Mouse (Mus musculus) right cerebral cortex, postnatal 14 days (tissue): ENCODE measurements around the gene Sectm1a.
"Not testable (repeated sequence)": the region's sequence is repeated elsewhere in the genome, so short reads cannot be mapped to it uniquely, and the experiment has no call there.

Experiments
- DNase-seq: peaks from one replicate; pipeline ENCODE4 v3.0.0; 2022

Sectm1a gene

DNA sequence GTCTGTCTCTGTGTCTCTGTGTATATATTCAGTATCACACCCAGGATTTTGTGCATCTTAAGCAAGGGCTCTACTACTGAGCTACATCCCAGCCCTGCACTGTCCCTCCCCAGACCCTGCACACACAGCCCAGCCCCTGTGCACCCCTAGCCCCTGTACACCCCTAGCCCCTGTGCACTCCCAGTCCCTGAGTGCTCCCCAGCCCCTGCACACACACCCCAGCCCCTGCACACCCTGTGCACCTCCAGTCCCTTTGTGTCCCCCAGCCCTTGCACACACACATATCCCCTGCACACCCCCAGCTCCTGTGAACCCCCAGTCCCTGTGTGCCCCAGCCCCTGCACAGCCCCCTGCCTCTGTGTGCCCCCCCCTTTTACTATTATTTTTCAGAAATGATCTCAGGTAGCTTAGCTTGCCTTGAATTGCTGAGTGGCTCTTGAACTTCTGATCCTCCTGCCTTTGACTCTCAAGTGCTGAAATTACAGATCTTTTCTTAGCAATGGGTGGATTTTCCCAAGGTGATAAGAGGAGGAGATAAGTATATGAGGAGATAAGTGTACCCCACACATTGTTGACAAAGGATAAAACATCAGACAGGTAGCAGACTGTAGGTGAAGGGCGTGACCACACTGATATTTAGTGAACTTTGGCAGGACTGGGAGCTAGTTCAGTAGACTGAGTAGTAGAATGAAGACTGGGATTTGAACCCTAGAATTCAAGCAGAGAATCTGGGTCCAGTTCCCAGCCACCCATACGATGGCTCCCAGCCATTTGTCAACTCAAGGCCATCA, 8.9 kb upstream of the Sectm1a start:
- no peak for DNase-seq

DNA sequence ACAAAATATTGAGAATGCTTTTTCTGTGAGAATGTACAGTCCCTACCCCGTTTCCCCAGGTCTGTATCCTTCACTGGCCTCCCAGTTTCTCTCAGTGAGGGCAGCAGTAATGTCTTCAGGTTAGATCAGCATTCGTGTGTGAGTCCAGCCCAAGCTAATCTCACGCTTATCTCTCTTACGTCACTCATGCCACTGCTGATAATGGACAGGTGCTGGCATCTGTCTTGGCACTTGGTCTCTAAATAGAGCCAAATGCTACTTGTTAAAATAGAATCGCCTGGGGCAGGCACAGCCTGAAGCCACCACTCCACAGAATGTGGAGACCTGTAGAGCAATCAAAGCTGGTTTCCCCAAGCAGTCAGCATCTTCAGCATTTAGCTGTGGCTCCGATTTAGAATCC, 8.0 kb upstream of the Sectm1a start:
- no peak for DNase-seq

- DNase-seq = no peak
These were observed 5.3 kb upstream of the Sectm1a start for GRCm38 (mm10) chr11:121086296-121086695.

GRCm38 (mm10) chr11:121085181-121085580, 4.2 kb upstream of the Sectm1a start:
- DNase-seq = no peak

DNA sequence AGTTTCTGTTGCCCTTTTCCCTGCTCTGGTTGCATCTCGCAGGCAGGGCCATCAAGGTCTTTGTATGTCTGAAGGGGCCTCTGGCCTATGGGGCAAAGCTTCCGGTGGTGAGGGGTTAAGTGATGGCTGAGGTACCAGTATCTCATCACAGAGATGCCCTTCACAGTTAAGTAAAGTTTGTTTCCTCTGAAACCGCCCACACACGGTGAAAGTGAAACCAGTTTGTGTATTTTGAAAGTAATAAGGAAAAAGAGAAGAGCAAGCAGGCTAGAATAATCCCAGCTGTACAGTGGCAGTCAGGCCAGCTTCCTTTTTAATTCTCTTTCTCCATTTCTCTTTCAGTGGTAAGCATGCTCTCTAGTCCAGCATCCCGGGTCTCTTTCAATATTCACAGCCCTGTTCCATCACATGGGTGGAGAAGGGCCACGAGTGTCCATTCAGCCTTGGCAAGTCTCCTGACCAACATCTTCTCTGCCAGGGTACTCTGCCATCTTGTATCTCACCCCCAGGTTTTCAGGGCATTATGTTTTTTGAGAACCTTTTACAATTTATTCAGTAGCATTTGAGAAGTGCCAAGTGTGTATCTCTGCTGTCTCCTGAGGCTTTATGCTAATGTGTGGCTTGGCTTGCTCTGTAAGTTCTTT, 2.0 kb upstream of the Sectm1a start:
- DNase-seq = no peak

DNA sequence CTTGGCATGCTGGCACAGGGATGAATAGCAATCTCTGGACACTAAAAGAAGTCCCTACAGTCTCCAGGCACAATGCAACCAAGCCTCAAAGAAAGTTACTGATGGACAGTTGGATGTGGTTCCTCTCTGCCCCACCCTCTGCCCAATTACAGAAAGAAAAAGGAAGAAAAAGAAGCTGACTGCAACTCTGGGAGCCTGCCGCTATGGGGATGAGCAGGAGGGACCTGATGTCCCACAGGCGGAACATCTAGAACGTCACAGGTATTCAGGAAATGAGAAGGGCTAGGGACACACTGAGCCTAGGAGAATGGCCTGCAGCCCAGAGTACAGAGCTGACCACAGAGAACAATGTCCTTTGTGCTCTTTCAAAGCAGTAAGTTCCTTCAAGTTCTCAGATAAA, 1.2 kb upstream of the Sectm1a start:
- DNase-seq = no peak

DNA sequence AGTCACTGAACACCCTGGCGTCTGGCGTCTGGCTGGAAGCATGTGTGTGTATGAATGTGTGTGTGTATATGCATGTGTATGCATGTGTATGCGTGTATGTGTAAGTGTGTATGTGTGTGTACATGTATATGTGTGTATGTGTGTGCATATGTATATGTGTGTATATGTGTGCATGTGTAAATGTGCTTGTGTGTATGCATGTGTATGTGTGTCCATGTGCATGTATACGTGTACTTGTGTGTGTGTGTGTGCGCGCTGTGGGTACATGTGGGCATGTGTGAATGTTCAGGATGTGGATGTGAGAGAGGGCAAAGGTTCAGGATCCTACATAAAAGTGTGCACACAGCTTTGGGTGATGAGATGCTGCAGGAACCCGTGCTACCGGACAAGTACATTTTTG, 690 bp downstream of the Sectm1a start:
- DNase-seq = no peak

DNA sequence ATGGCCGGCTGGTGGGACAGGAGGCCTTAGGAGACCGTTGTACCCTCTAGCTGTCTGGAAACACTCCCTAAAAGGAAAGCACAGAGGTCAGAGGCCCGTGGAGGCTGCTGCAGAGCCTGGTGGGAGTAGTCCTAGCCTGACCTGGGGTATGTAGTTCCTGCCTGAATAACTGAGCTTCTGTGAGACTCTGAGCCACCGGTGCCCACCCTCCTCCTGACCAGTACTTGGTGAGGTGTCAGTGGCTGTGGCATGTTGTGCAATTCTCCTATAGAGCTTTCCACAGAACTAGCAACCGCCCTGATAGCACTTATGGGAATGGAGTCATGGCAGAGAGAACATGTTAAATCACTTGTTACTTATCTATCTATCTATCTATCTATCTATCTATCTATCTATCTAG, 5.4 kb downstream of the Sectm1a start:
- DNase-seq = no peak

DNA sequence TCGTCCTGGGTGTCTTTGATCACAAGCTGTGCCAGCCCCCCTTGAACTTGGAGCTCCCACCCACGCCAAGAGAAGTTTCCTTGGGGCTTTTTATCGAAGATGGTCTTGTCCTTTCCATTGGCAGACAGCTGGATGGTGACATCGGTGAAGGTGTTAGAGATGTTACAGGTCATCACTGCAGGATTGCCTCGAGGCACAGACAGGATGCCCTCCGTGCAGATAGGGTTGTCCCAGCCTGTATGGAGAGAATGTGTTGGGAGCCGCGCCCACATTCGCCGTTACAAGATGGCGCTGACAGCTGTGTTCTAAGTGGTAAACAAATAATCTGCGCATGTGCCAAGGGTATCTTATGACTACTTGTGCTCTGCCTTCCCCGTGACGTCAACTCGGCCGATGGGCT, 11.4 kb downstream of the Sectm1a start:
- DNase-seq = not testable (repeated sequence)

DNA sequence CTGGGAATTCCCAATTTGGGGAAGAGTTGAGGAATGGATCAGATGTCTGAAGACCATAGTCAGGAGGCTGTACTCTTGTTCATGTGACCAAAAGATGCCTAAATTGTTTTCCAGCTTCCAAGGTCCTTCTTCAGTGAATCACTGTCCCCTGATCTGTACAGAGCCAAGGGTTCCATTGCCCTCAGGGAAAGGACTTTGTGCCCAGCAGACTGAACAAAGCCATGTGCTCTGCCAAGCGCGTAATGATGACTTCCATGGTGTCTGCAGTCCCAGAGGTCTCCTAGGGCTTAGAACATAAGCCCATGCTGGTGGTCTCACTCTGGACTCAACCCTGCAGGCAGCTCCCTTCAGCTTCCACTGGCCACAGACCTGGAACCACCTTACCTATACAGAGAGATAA, 13.1 kb downstream of the Sectm1a start:
- no peak for DNase-seq

GRCm38 (mm10) chr11:121064197-121064596, 16.8 kb downstream of the Sectm1a start:
- DNase-seq = no peak

GRCm38 (mm10) chr11:121063379-121063778, 17.6 kb downstream of the Sectm1a start, which contains the start of gene Sectm1b:
Gene Sectm1b (minus strand): TSS chr11:121063569.
- no peak for DNase-seq

DNA sequence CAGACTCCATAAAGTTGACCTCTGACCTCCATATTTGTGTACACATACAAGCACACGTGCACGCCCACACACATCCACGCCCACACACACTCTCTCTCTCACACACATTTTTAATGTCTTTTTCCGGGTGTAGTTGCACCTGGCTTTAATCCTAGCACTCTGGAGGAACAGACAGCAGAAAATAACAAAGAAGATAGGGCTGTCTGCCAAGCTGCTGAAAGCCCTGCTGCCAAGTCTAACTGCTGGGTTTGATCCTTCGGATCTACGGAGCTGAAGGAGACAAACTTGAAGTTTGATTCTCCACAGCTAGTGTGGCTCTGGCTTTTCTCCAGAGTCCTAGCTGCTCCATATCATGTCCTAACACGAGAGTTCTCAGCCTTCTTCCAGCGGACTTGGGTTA, 19.4 kb downstream of the Sectm1a start:
- DNase-seq = no peak

- not testable (repeated sequence) for DNase-seq
These were observed 20.5 kb downstream of the Sectm1a start for GRCm38 (mm10) chr11:121060401-121061067.

DNA sequence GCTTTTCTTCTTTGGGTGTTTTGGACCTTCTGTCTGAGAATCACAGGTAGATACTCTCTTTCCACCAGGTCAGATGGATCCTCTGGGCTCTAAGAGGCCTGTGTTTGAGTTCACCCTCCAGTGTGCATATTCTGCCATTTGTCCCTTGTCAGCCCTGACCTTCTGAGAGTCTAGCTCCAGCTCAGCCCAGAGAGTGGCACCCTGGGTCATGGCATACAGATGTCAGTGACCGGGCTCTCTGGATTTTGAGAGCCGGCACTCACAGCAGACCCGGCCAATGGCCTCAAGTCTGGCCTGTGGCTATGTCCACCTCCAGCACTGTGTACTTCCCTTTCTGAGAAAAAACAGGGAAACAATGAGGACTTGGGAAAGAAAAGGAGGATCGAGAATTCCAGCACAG, 21.5 kb downstream of the Sectm1a start:
- no peak for DNase-seq

DNA sequence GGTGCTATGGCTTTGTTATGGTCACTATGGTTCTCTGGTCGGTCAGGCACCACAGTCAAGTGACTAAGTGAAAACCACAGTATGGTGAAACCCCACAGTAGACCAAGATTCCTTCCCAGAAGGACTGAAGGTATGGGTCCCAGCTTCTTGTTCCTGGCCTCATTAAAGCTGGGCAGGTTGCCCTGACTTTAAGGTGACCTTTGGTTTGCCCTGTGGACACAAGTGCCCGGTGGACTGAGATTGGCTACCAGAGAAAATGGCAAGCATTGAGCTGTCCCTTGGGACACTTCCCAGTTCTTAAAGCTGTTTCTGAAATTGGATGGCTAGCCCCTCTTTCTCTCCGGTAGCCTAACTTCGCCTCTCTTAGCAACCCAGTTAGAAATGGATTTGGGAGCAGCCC, 22.1 kb downstream of the Sectm1a start:
- no peak for DNase-seq

DNA sequence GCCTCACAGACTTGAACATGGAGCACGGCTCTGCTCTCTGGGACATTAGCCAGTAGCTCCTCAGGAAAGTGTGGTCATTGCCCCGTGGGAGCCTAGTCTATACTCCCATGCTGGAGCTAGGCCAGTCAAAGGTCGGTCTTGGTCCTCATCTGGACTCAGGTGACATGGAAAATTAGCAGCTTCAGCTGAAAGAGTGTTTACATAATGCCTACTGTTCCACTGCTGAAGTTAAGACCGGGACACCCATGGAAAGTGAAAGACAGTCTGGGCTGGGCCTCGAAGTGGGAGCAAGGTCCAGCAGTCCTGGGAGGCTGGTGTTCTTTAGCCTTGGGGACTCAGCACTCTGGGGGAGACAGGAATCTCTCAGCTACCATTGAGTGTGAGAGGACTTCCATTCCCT, 22.9 kb downstream of the Sectm1a start:
- DNase-seq = no peak

- no peak for DNase-seq
These were observed 24.3 kb downstream of the Sectm1a start for GRCm38 (mm10) chr11:121056536-121057236.

DNA sequence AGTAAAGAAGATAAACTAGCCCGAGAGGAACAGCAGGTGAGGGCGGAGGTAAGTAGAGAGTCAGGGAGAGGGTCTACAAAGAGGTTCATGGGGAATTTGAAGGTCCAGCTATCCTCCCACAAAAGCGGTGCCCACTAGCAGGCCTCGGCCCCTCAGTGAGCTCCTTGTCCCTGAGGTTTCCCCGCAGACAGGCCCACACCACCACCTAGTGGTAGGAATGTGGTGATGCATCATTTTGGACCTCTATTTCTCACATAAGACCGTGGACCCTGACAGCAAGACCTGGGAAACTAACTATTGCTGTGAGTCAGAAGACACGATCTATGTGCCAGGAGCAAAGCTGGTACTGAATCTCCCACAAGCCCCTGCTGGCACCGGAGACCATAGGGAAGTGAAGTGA, 27.5 kb downstream of the Sectm1a start:
- DNase-seq = peak; percentile 68

- DNase-seq = no peak
These were observed 28.6 kb downstream of the Sectm1a start for GRCm38 (mm10) chr11:121052387-121052786.

DNA sequence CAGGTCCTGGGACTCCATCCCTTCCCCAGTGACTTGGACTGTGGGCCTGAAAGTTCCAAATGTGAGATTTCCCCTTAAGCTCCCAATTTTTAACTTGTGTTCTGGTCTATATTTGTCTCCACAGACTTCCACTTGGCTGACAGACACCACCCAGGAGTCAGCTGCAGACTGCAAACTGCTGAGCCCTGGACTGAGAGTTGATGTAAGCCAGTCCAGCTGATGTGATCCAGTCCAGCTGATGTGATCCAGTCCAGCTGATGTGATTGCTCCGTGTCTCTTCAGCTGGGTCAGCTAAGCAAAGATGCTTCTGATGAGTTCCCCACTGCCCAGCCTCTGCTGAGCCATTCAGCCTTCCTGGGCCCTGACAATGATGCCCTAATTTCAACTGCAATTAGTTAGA, 29.2 kb downstream of the Sectm1a start:
- DNase-seq = no peak

- no peak for DNase-seq
These were observed 31.2 kb downstream of the Sectm1a start for GRCm38 (mm10) chr11:121049840-121050239.

DNA sequence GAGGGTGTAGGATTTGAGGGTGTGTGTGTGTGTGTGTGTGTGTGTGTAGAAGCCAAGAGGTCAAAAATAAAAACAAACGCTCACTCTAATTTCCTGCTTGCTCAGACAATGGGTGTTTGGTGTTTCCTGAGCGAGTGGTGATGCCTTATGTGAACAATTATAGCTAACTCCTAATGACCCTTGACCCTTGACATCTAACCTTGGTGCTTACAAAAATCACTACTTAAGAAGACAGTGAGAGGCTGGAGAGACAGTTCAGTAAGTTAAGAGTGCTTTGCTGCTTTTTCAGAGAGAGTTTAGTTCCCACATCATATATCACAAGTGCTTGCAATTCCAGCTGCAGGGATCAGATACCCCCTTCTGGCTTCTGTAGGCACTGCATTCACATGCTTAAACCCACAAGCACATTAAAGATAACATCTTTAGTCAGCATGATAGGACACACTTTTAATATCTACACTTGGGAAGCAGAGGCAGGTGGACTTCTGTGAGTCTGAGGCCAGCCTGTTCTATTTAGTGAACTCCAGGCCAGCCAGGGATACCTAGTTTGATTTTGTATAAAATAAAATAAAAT, 33.1 kb downstream of the Sectm1a start:
- no peak for DNase-seq
